Comparison of ENCODE assay signal across 25 mouse cellular contexts in the genomic region with DNA sequence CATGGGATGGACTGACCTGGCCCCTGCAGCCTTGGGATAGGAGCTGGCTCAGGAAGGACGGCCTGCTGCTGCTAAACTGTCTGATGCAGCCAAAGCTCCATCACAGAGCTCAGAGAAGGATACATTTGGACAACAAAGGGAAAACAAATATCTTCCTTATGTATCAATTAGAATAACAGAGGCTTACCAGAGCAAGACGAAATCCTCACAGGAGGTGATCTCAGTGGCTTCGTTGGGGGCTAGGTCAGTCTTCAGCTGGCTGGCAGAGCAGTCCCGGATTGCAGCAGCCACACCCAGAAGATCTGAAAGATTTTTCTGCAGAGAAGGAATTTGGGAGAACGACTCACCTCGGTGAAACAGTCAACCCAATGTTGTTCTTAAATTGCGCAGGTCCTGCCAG. TPM values are rescaled to one million over a fixed set of nuclear protein-coding genes. Genes with fewer than 3 reads are reported as not detected.
DNase-seq lines count a peak whose midpoint lies in the region; ATAC-seq and TF ChIP-seq lines count a peak whose summit lies in the region.
"Had no signal": no experiment of that assay in that cellular context is flagged by ENCODE, and none has a peak within 500 bp of the region (broad histone marks: within the 10 kb centered on the region; RNA-seq: fewer than 3 reads in every experiment).

No protein-coding gene starts in this region.

- 10% methylated on average over 7 of the region's 7 CpGs for WGBS in midbrain, embryonic 14.5 days

- H3K4me1 ChIP-seq in E14TG2a.4 (replicated peaks; ENCODE audit: low read depth, low read length): peaks cover 71% of the 10 kb centered on the region
- H3K4me1 ChIP-seq in midbrain, embryonic 14.5 days (ENCODE audit: control insufficient read depth, insufficient read depth, low read length): no peaks in the 10 kb centered on the region

- peaks cover 20% of the 10 kb centered on the region for H3K36me3 ChIP-seq in E14TG2a.4 (ENCODE audit: insufficient read depth, low read length)
- no peaks in the 10 kb centered on the region for H3K36me3 ChIP-seq in midbrain, embryonic 14.5 days (ENCODE audit: control insufficient read depth, insufficient read depth, low read length)
- H3K36me3 ChIP-seq: heart, embryonic 10.5 days; hindbrain, embryonic 12.5 days had no signal

- H3K27me3 ChIP-seq in E14TG2a.4 (ENCODE audit: insufficient read depth, low read length): no peaks in the 10 kb centered on the region
- H3K27me3 ChIP-seq in midbrain, embryonic 14.5 days (ENCODE audit: control insufficient read depth, insufficient read depth, low read length): no peaks in the 10 kb centered on the region
- H3K27me3 ChIP-seq: forebrain, embryonic 13.5 days; hindbrain, embryonic 12.5 days had no signal

- no peak overlapping the region for H3K4me2 ChIP-seq in midbrain, embryonic 14.5 days (ENCODE audit: low read length)
- H3K4me2 ChIP-seq: forebrain, embryonic 13.5 days; hindbrain, embryonic 12.5 days had no signal

- no peak for ATAC-seq in midbrain, embryonic 14.5 days (ENCODE audit: low FRiP score, low TSS enrichment)
- ATAC-seq: forebrain, embryonic 13.5 days; forebrain, postnatal 0 days; hindbrain, embryonic 16.5 days; inflammation-experienced regulatory T-cells, adult 6 months; intestine, postnatal 0 days had no signal

- peak overlapping the region; percentile 37 for H3K4me3 ChIP-seq in E14TG2a.4 (replicated peaks; ENCODE audit: low read length)
- no peak overlapping the region for H3K4me3 ChIP-seq in midbrain, embryonic 14.5 days (replicated peaks; ENCODE audit: low read depth, low read length)
- H3K4me3 ChIP-seq: forebrain, embryonic 13.5 days; heart, embryonic 10.5 days; hindbrain, embryonic 12.5 days had no signal

- peak; percentile 82 for DNase-seq in heart, adult 11 months
- no peak for DNase-seq in heart, adult 18-20 months
- peak; percentile 40 for DNase-seq in NIH3T3 (ENCODE audit: low read depth)
- no peak for DNase-seq in midbrain, embryonic 14.5 days
- DNase-seq in cerebellum, adult 8-10 months: no peak
- DNase-seq in adrenal gland, postnatal 14 days: no peak
- DNase-seq: adrenal gland, postnatal 10 days; cerebellum, postnatal 25 days; forebrain, postnatal 0 days; gastrocnemius, postnatal 14 days; heart, postnatal 10 days; heart, postnatal 4 days had no signal

- H3K9me3 ChIP-seq in E14TG2a.4 (ENCODE audit: low read length): no peaks in the 10 kb centered on the region
- no peaks in the 10 kb centered on the region for H3K9me3 ChIP-seq in midbrain, embryonic 14.5 days (ENCODE audit: control insufficient read depth, low read length)
- H3K9me3 ChIP-seq: forebrain, embryonic 13.5 days; heart, embryonic 10.5 days; hindbrain, embryonic 12.5 days had no signal

- TF ChIP-seq CTCF in E14TG2a.4 (conservative IDR thresholded peaks at IDR 0.05; ENCODE audit: low read length): no peak

- no peak overlapping the region for H3K9ac ChIP-seq in midbrain, embryonic 14.5 days (replicated peaks; ENCODE audit: low read length)
- H3K9ac ChIP-seq: forebrain, embryonic 13.5 days; forebrain, postnatal 0 days; hindbrain, embryonic 12.5 days had no signal

- H3K27ac ChIP-seq in midbrain, embryonic 14.5 days (replicated peaks; ENCODE audit: low read depth, low read length): no peak overlapping the region
- H3K27ac ChIP-seq: forebrain, embryonic 13.5 days; heart, embryonic 10.5 days; hindbrain, embryonic 12.5 days had no signal

RNA-seq across cellular contexts. Expression of gene Kifc1, which starts 2.0 kb away (rescaled TPM):
- total RNA-seq in heart, adult 18-20 months (2021): 1 to 10 TPM in 1 of 2 experiments, under 1 TPM in 1; 0.80 to 1.4 TPM
- polyA plus RNA-seq in midbrain, embryonic 14.5 days (2014; fragmentation: Nextera tagmentation; extraction: Ambion mirVana): 2.2 and 2.5 TPM in 2 replicates
- total RNA-seq in adrenal gland, postnatal 14 days (2021): 11.0 and 12.4 TPM in 2 replicates

RNA-seq across cellular contexts. Expression of gene Platr17, which starts 12.5 kb away (rescaled TPM):
- total RNA-seq in heart, adult 18-20 months (2021): not detected
- polyA plus RNA-seq in midbrain, embryonic 14.5 days (2014; fragmentation: Nextera tagmentation; extraction: Ambion mirVana): 1.1 TPM in 1 of 2 replicates, not detected in the other
- not detected in 2 replicates for total RNA-seq in adrenal gland, postnatal 14 days (2021)
- total RNA-seq: adrenal gland, postnatal 10 days; CH12.LX; forebrain, postnatal 0 days; gastrocnemius, adult 18-20 months; gastrocnemius, postnatal 14 days; heart, postnatal 10 days; heart, postnatal 4 days had no signal
- polyA plus RNA-seq: embryonic facial prominence, embryonic 14.5 days; hindbrain, embryonic 12.5 days had no signal

RNA-seq across cellular contexts. Expression of gene Daxx, which starts 16.8 kb away (rescaled TPM):
- 10 to 100 TPM; 12.3 to 20.7 TPM for total RNA-seq in heart, adult 18-20 months (2021)
- 40.7 and 44.6 TPM in 2 replicates for polyA plus RNA-seq in midbrain, embryonic 14.5 days (2014; fragmentation: Nextera tagmentation; extraction: Ambion mirVana)
- 27.7 and 32.0 TPM in 2 replicates for total RNA-seq in adrenal gland, postnatal 14 days (2021)

RNA-seq across cellular contexts. Expression of gene Gm7029, which starts 18.8 kb away (rescaled TPM):
- total RNA-seq in heart, adult 18-20 months (2021): not detected
- not detected in 2 replicates for polyA plus RNA-seq in midbrain, embryonic 14.5 days (2014; fragmentation: Nextera tagmentation; extraction: Ambion mirVana)
- total RNA-seq in adrenal gland, postnatal 14 days (2021): not detected in 2 replicates
- total RNA-seq: adrenal gland, postnatal 10 days; CH12.LX; forebrain, postnatal 0 days; gastrocnemius, adult 18-20 months; gastrocnemius, postnatal 14 days; granulocyte monocyte progenitor cell, adult 5-6 weeks; heart, postnatal 10 days; heart, postnatal 4 days had no signal
- polyA plus RNA-seq: cortical plate, adult 2 months; embryonic facial prominence, embryonic 14.5 days; forebrain, embryonic 13.5 days; forebrain, postnatal 0 days; heart, embryonic 10.5 days; heart, embryonic 14.5 days; hindbrain, embryonic 12.5 days; hindbrain, embryonic 16.5 days; inflammation-experienced regulatory T-cells, adult 6 months; intestine, postnatal 0 days had no signal

RNA-seq across cellular contexts. Expression of gene Tapbp, which starts 23.3 kb away (rescaled TPM):
- total RNA-seq in heart, adult 18-20 months (2021): 100 to 1,000 TPM; 111 to 115 TPM
- 18.3 and 20.6 TPM in 2 replicates for polyA plus RNA-seq in midbrain, embryonic 14.5 days (2014; fragmentation: Nextera tagmentation; extraction: Ambion mirVana)
- 132 and 145 TPM in 2 replicates for total RNA-seq in adrenal gland, postnatal 14 days (2021)

Comparison
In these comparisons a context has a peak if more than half of its experiments do, and no peak if none do; other contexts are left out.
1. DNase-seq: peak in heart, adult 11 months (single experiment) and NIH3T3 (single experiment); none in heart, adult 18-20 months (0 of 2), midbrain, embryonic 14.5 days (single experiment), cerebellum, adult 8-10 months (single experiment) and adrenal gland, postnatal 14 days (single experiment).